Mouse (Mus musculus): Measurements from ENCODE around the gene Eda. TPM values are rescaled to one million over a fixed set of nuclear protein-coding genes. Genes with fewer than 3 reads are reported as not detected.

Eda gene
- total RNA-seq, 1 experiment = 2.5 TPM

GRCm38 (mm10) chrX:100340687-100341086, 365.3 kb downstream of the Eda start:
- no peak for TF ChIP-seq ZNF384 (IDR thresholded peaks at IDR 0.05; ENCODE audit: low read depth, low read length)
- no peak for TF ChIP-seq HCFC1 (IDR thresholded peaks at IDR 0.05; ENCODE audit: borderline replicate concordance, insufficient read depth, low read length)
- TF ChIP-seq CHD2 (IDR thresholded peaks at IDR 0.05; ENCODE audit: low read depth, low read length) = no peak
- no peak for TF ChIP-seq ZC3H11A (IDR thresholded peaks at IDR 0.05; ENCODE audit: borderline replicate concordance, low read depth, low read length)
- no peak for TF ChIP-seq MAFK (IDR thresholded peaks at IDR 0.05; ENCODE audit: insufficient read depth, low read depth, low read length)
- H3K4me1 ChIP-seq (ENCODE audit: control insufficient read depth in 2 of 2, insufficient read depth in 2 of 2, low read length in 2 of 2, poor library complexity in 1 of 2) = no peaks in the 10 kb centered on the region
- in situ Hi-C loops (cut with MboI; ENCODE audit: low sequenced_read_pairs in 2 of 2, unreplicated experiment in 2 of 2) = no loop called here
- no peaks in the 10 kb centered on the region for H3K9me3 ChIP-seq (ENCODE audit: control insufficient read depth, insufficient read depth, low read depth, low read length)
- DNase-seq (ENCODE audit: low read depth, low spot score) = no peak
- no peak overlapping the region for H3K27ac ChIP-seq (ENCODE audit: insufficient read depth, low read depth, low read length, poor library complexity, severe bottlenecking)
- no peaks in the 10 kb centered on the region for H3K36me3 ChIP-seq (ENCODE audit: control insufficient read depth, insufficient read depth, low read length, poor library complexity, severe bottlenecking)
- H3K4me3 ChIP-seq (ENCODE audit: insufficient read depth in 1 of 2, low read depth in 1 of 2, low read length in 2 of 2, poor library complexity in 1 of 2, severe bottlenecking in 1 of 2) = no peak overlapping the region
- no peak overlapping the region for H3K9ac ChIP-seq (ENCODE audit: insufficient read depth, low read depth, low read length, poor library complexity, severe bottlenecking)

DNA sequence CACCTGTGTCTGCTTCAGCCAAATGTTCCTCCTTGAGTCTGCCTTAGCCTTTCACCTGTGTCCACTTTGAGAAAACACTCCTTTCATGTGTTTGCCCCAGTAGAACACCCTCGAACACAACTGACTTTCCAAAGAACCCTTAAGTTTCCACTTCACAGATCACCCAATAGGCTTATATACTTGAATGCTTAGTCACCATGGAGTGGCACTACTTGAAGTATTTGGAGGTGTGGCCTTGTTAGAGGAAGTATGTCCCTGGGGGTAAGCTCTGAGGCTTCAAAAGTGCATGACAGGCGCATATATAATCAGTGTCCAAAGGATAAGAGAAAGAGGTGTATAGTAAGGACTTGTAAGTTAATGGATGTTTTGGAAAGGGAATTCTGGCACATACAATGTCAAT, 369.0 kb downstream of the Eda start:
- Histone ChIP-seq H3K4me1 (ENCODE audit: control insufficient read depth in 2 of 2, insufficient read depth in 2 of 2, low read length in 2 of 2, poor library complexity in 1 of 2) (no peaks in the 10 kb centered on the region), H3K9me3 (ENCODE audit: control insufficient read depth, insufficient read depth, low read depth, low read length) (no peaks in the 10 kb centered on the region), H3K36me3 (ENCODE audit: control insufficient read depth, insufficient read depth, low read length, poor library complexity, severe bottlenecking) (no peaks in the 10 kb centered on the region), H3K4me3 (ENCODE audit: insufficient read depth in 1 of 2, low read depth in 1 of 2, low read length in 2 of 2, poor library complexity in 1 of 2, severe bottlenecking in 1 of 2) (no peak overlapping the region), H3K27ac (ENCODE audit: insufficient read depth, low read depth, low read length, poor library complexity, severe bottlenecking) (no peak overlapping the region), H3K9ac (ENCODE audit: insufficient read depth, low read depth, low read length, poor library complexity, severe bottlenecking) (no peak overlapping the region)
- no peak for TF ChIP-seq HCFC1 (IDR thresholded peaks at IDR 0.05; ENCODE audit: borderline replicate concordance, insufficient read depth, low read length)
- TF ChIP-seq ZNF384 (IDR thresholded peaks at IDR 0.05; ENCODE audit: low read depth, low read length) = no peak
- in situ Hi-C loops (cut with MboI; ENCODE audit: low sequenced_read_pairs in 2 of 2, unreplicated experiment in 2 of 2) = no loop called here
- DNase-seq (ENCODE audit: low read depth, low spot score) = no peak

DNA sequence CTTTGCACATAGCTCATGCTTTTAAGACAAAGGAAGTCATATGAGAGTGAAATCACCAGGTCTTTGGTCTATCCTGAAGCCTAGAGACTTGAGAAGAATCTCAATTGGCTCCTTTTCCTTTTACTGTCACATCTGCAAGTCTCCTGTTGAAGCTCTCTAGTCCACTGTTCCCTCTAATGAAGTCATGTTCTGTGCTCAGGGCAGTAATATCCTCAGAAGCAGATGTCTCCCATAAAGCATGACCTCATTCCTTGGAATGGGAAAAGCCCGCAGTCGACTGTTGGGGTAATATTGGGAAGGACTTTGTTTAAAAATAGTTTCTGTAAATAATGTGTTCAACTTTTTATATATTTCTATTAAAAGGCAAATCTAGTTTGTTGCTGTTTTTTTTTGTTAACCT, 381.6 kb downstream of the Eda start:
- H3K36me3 ChIP-seq (ENCODE audit: control insufficient read depth, insufficient read depth, low read length, poor library complexity, severe bottlenecking) = no peaks in the 10 kb centered on the region
- no peak for DNase-seq (ENCODE audit: low read depth, low spot score)
- H3K4me1 ChIP-seq (ENCODE audit: control insufficient read depth in 2 of 2, insufficient read depth in 2 of 2, low read length in 2 of 2, poor library complexity in 1 of 2) = no peaks in the 10 kb centered on the region
- no peaks in the 10 kb centered on the region for H3K9me3 ChIP-seq (ENCODE audit: control insufficient read depth, insufficient read depth, low read depth, low read length)
- no peak overlapping the region for H3K4me3 ChIP-seq (ENCODE audit: insufficient read depth in 1 of 2, low read depth in 1 of 2, low read length in 2 of 2, poor library complexity in 1 of 2, severe bottlenecking in 1 of 2)
- TF ChIP-seq MAFK (IDR thresholded peaks at IDR 0.05; ENCODE audit: insufficient read depth, low read depth, low read length) (no peak), CHD2 (IDR thresholded peaks at IDR 0.05; ENCODE audit: low read depth, low read length) (no peak), ZNF384 (IDR thresholded peaks at IDR 0.05; ENCODE audit: low read depth, low read length) (no peak), HCFC1 (IDR thresholded peaks at IDR 0.05; ENCODE audit: borderline replicate concordance, insufficient read depth, low read length) (no peak), ZC3H11A (IDR thresholded peaks at IDR 0.05; ENCODE audit: borderline replicate concordance, low read depth, low read length) (no peak)
- no peak overlapping the region for H3K27ac ChIP-seq (ENCODE audit: insufficient read depth, low read depth, low read length, poor library complexity, severe bottlenecking)
- in situ Hi-C loops (cut with MboI; ENCODE audit: low sequenced_read_pairs in 2 of 2, unreplicated experiment in 2 of 2) = no loop called here
- no peak overlapping the region for H3K9ac ChIP-seq (ENCODE audit: insufficient read depth, low read depth, low read length, poor library complexity, severe bottlenecking)

- in situ Hi-C loops (cut with MboI; ENCODE audit: low sequenced_read_pairs in 2 of 2, unreplicated experiment in 2 of 2) = no loop called here
- Histone ChIP-seq H3K4me1 (ENCODE audit: control insufficient read depth in 2 of 2, insufficient read depth in 2 of 2, low read length in 2 of 2, poor library complexity in 1 of 2) (no peaks in the 10 kb centered on the region), H3K27ac (ENCODE audit: insufficient read depth, low read depth, low read length, poor library complexity, severe bottlenecking) (no peak overlapping the region), H3K9ac (ENCODE audit: insufficient read depth, low read depth, low read length, poor library complexity, severe bottlenecking) (no peak overlapping the region), H3K4me3 (ENCODE audit: insufficient read depth in 1 of 2, low read depth in 1 of 2, low read length in 2 of 2, poor library complexity in 1 of 2, severe bottlenecking in 1 of 2) (no peak overlapping the region), H3K36me3 (ENCODE audit: control insufficient read depth, insufficient read depth, low read length, poor library complexity, severe bottlenecking) (no peaks in the 10 kb centered on the region), H3K9me3 (ENCODE audit: control insufficient read depth, insufficient read depth, low read depth, low read length) (no peaks in the 10 kb centered on the region)
- TF ChIP-seq HCFC1 (IDR thresholded peaks at IDR 0.05; ENCODE audit: borderline replicate concordance, insufficient read depth, low read length) (no peak), MAFK (IDR thresholded peaks at IDR 0.05; ENCODE audit: insufficient read depth, low read depth, low read length) (no peak), ZC3H11A (IDR thresholded peaks at IDR 0.05; ENCODE audit: borderline replicate concordance, low read depth, low read length) (no peak), CHD2 (IDR thresholded peaks at IDR 0.05; ENCODE audit: low read depth, low read length) (no peak), ZNF384 (IDR thresholded peaks at IDR 0.05; ENCODE audit: low read depth, low read length) (no peak)
- DNase-seq (ENCODE audit: low read depth, low spot score) = no peak
Measured at GRCm38 (mm10) chrX:100389887-100390286, 414.5 kb downstream of the Eda start.

DNA sequence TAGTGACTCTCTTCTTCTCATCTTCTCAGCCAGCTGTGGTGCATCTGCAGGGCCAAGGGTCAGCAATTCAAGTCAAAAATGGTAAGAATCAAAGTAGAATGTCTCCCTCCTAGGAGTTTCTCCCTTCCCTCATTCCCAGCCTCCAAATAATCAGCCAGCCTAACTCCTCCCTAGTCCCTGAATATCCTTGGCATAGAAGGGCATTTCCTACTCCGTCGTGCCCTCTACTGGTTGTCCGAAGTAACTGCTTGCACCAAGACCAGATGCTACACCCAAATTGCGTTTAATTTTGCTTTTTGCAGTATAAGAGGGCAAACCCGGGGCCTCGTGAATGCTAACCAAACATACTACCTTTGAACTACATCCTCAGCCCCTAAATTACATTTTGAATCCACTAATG, 416.9 kb downstream of the Eda start:
- Histone ChIP-seq H3K27ac (ENCODE audit: insufficient read depth, low read depth, low read length, poor library complexity, severe bottlenecking) (no peak overlapping the region), H3K4me1 (ENCODE audit: control insufficient read depth in 2 of 2, insufficient read depth in 2 of 2, low read length in 2 of 2, poor library complexity in 1 of 2) (no peaks in the 10 kb centered on the region), H3K9ac (ENCODE audit: insufficient read depth, low read depth, low read length, poor library complexity, severe bottlenecking) (no peak overlapping the region), H3K36me3 (ENCODE audit: control insufficient read depth, insufficient read depth, low read length, poor library complexity, severe bottlenecking) (no peaks in the 10 kb centered on the region), H3K4me3 (ENCODE audit: insufficient read depth in 1 of 2, low read depth in 1 of 2, low read length in 2 of 2, poor library complexity in 1 of 2, severe bottlenecking in 1 of 2) (no peak overlapping the region), H3K9me3 (ENCODE audit: control insufficient read depth, insufficient read depth, low read depth, low read length) (no peaks in the 10 kb centered on the region)
- in situ Hi-C loops (cut with MboI; ENCODE audit: low sequenced_read_pairs in 2 of 2, unreplicated experiment in 2 of 2) = no loop called here
- no peak for DNase-seq (ENCODE audit: low read depth, low spot score)
- peak; percentile 31; the same call in 1 of the 2 replicates for TF ChIP-seq ZC3H11A (IDR thresholded peaks at IDR 0.05; ENCODE audit: borderline replicate concordance, low read depth, low read length)
- TF ChIP-seq HCFC1 (IDR thresholded peaks at IDR 0.05; ENCODE audit: borderline replicate concordance, insufficient read depth, low read length) = no peak
- no peak for TF ChIP-seq MAFK (IDR thresholded peaks at IDR 0.05; ENCODE audit: insufficient read depth, low read depth, low read length)
